Mouse (Mus musculus) gastrocnemius, postnatal 25 days (tissue): ENCODE results near the gene Msi1. TPM values are rescaled to one million over a fixed set of nuclear protein-coding genes. Genes with fewer than 3 reads are reported as not detected.
"Not testable (repeated sequence)": the region's sequence is repeated elsewhere in the genome, so short reads cannot be mapped to it uniquely, and the experiment has no call there.

ENCODE experiments used
- DNase-seq: peaks from one replicate; pipeline ENCODE4 v3.0.0; 2022
- total RNA-seq, 2 experiments: library from RNA; stranded (reverse); gene quantifications; 1 replicate in 1 of 2; 2 replicates in 1 of 2; pipeline ENCODE4 v1.2.3; 2021

Gene Msi1
- total RNA-seq, 2 experiments from 2014 or later, result 0.29 to 0.61 TPM

DNA sequence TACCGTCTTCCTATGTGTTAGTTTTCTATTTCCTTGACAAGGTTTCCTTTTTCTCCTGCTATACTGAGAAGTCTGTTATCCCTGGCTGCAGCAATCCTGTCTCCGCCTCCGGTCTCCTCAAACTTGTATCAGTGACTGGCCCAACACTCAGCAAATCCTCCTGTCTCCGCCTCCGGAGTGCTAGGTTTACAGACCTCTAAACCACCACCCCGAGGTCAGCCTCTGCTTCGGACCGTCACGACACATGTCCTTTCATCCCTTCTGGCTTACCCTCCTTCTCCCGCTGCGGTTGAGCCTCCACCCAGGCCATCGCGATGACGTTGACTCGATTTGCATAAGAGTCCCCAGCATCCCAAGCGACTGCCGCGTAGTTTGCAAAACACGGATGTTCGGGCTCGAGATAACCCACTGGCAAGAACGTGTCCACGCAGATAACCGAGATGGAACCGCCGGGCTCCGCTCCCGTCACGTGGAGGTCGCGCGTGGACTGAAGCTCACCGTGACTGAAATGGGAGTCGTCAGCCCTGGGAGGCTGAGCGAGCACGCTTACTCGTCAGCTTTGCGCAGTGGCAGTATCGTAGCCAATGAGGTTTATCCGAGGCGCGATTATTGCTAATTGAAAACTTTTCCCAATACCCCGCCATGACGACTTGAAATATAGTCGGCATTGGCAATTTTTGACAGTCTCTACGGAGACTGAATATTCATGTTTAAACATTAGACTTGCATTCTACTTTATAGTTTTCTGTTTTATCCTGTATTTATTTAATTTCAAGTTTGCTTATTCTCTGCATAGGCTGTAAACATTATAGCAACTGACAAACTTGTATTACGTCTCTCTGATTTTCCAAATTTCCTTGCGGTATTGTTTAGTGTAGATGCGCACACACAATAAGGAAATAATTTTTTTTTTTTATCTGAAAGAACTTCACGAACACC is 60.6 kb downstream of the Msi1 start:
- DNase-seq, result peak; percentile 87

DNA sequence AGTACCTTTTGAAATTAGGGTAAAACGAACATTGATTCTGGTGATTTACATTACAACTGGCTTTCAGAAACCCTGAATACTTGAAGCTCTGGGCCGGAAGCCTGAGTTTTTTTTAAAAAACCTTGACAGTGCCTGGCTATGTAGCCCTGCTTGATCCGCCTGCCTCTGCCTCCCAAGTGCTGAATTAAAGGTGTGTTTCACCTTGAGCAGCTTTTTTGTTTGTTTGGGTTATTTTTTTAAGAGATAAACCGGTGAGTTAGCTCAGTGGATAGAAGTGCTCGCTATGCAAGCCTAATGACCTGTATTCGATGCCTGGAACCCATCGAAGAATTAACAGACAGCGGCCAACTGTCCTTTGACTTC is 61.2 kb downstream of the Msi1 start:
- DNase-seq, result no peak

DNA sequence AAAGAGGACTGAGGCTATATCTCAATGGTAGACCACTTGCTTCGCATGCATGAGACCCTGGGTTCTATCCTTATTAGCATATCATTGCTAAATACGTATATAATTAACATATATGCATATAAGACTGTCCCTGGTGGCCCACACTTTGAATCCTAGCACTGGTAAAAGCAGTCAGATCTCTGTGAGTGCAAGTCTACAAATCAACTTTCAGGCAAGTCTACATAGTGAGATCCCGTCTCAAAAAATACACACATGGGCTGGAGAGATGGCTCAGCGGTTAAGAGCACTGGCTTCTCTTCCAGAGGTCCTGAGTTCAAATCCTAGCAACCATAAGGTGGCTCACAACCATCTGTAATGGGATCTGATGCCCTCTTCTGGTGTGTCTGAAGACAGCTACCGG is 61.7 kb downstream of the Msi1 start:
- no peak for DNase-seq

DNA sequence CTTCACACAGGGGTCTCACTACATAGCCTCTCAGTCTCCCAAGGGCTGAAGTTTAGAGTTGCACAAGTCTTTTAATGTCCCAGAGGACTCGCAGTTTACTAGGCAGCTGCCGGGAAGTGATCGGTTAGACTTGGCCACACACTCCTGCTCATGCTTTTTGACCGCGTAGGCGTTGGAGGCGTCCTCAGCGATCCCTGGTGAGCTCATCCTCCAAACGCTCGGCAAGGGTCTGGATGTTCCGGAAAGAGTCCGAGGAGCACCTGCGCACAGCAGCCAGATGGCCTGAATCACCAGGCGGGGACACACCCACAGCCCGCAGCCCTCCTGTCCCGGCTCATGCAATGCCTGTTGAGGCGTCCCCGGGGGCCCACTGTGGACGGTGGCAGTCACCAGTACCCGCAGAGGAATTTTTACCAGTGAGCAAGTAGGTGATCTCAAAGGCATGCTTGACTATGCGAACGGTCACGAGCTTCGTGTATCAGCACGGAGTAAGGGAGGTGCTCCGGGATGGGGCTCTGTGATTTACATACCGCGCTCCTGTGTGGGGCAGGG is 62.4 kb downstream of the Msi1 start:
- peak; percentile 86 for DNase-seq

DNA sequence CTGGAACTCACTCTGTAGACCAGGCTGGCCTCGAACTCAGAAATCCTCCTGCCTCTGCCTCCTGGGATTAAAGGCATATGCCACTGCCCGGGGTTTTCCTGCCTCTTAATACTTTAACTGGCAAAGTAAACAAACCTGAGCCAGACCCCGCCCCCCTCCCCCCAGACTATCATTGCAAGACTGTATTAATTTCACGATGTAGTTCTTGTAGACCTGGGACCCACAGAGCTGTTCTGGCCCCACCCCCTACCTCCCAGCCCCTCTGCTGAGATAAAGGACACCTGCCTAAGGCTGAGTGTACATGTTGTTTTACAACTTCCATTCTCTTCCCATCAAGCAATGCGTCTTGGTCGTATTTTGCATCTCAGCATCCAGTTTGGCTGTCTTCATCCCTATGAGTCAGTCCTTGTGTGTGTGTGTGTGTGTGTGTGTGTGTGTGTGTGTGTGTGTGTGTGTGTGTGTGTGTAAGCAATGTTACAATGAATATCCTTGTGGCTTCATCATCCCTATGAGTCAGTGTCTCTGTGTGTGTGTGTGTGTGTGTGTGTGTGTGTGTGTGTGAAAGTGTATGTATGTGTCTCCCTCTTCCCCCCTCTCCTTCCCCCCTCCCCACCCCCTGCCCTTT is 63.4 kb downstream of the Msi1 start:
- DNase-seq, result no peak

DNA sequence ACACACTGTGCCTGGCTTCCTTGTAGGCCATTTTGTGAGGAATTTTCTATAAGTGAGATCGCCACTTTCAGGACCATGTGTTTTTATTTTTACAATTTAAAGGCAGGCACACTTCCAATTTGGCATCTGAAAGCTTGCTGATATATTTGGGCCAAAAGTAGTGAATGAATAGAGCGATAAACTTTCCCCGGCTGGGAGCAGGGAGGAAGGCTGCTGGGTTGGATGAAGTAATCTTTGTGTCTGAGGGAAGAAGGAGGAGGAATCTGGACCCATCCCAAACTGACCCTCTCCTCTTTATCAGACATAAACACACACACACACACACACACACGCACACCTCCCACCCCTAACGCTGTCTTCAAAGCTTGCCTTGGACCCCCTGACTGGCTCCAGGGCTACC is 64.0 kb downstream of the Msi1 start:
- DNase-seq, result no peak

DNA sequence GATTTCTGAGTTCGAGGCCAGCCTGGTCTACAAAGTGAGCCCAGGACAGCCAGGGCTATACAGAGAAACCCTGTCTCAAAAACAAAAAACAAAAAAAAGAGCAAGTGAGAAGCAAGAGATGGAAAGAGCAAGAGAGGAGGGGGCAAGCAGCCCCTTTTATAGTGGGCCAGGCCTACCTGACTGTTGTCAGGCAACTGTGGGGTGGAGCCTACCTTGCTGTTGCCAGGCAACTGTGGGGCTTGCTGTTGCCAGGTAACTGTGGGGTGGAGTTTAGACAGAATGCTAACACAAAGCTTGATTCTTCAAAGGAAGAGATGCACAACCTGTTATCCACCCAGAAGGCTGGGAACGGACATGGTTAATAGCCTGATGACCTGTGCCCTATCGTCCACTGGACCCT is 66.2 kb downstream of the Msi1 start:
- not testable (repeated sequence) for DNase-seq

DNA sequence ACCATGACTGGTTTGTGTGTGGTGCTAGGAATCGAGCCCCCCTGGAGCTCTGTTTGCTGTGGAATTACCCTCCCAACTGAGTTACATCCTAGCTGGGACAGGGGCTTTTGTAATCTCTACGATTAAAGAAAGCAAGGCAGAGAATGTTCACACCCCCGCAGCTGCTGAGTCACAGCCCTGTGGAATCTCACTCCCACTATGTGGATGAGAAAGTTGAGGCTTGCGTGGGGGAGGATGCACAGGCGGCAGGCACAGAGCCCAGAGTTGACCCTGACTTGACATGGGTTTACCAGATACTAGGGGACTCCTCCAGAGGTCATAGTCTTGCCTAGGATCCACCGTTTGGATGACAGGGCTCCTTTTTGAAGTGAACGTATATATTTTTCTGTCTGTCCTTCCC is 67.6 kb downstream of the Msi1 start:
- DNase-seq, result no peak

DNA sequence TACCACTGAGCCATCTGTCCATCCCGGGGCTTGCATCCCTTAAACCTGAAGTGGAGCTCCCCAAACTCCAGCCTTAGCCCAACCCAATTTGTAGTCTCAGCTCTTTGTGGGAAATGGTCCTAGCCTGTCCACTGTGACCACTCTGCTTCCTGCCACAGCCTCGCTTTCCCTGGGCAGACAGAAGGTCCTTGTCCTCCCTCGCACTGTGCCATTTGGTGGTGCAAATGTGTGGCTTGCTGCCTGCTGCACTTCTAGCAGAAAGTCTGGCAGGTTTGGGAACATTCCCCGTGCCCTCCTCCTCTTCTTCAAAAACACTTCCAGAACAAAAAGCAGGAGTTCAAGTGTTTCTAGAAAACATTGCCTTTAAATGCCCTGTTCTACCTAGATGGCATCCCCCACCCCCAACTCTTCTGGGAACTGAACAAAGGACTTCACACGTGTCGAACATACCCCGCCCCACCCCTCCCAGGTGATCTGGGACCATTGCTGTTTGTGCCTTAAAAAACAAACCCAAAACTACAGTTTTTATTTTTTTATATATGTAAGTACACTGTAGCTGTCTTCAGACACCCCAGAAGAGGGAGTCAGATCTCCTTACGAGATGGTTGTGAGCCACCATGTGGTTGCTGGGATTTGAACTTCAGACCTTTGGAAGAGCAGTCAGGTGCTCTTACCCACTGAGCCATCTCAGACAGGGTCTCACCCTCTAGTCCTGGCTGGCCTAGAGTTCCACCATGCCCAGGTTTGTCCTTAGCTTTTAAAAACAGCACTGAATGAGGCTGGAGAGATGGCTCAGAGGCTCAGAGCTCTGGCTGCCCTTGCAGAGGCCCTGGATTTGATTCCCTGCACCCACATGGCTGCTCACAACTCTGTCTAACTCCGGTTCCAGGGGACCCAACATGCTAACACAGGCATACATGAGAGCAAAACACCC is 69.2 kb downstream of the Msi1 start:
- no peak for DNase-seq

DNA sequence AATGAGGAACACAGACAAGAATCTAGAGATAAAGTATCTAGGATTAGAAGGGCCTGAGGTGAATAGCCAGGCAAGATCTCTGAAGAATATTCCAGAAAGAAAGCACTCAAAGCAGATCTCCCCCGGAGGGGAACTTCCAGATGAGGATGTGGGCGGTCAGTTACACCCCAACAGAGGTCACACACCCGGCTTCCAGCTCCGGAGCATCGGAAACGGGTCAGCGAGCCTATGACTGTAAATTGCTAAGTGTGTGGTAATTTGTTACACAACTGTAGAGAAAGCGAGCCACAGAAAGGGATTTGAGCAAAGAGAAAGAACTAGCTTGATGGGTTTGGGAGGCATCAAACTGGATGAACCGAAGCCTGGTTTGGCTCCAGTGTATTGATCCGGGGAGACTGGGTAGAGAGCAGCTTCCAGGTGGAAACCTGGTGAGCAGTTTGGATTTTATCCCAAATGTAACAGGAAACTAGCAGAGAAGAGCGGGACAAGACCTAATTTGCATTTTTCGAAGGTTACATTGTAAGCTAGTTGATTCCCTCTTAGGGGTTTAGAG is 71.1 kb downstream of the Msi1 start:
- no peak for DNase-seq

DNA sequence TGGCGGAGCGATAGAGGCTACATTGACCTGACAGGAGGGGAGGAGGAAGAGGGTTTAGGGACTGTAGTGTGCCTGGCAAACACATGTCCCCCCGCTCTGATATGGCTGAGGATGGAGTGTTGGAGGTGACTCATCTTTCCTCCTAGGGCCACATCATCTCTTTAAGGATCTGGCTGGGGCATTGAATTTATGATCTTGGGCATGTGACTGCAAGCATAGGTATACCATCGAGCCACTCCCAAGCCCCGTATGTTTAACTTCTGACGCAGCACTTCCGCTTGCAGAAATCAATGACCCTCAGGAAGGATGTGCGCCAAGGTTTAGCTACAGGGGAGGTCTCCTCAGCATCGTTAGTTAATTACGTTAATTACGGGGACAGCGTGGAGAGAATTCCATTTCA is 73.6 kb downstream of the Msi1 start:
- DNase-seq, result no peak

Other genes starting within 250 kb of the Msi1 start
- 1 to 10 TPM; 1.6 TPM for gene Cabp1, start 235.2 kb upstream of the Msi1 start, total RNA-seq
- 10 to 100 TPM; 29.2 to 30.7 TPM for gene Pop5, start 193.8 kb upstream of the Msi1 start, total RNA-seq
- gene Rnf10, start 156.7 kb upstream of the Msi1 start, total RNA-seq, result 100 to 1,000 TPM; 263 to 281 TPM
- gene Coq5, start 149.9 kb upstream of the Msi1 start, total RNA-seq, result 100 to 1,000 TPM in 1 of 2 experiments, 10 to 100 TPM in 1; 91.7 to 100 TPM
- 100 to 1,000 TPM; 100 to 102 TPM for gene Dynll1, start 128.6 kb upstream of the Msi1 start, total RNA-seq
- gene Srsf9, start 102.4 kb upstream of the Msi1 start, total RNA-seq, result 10 to 100 TPM; 10.7 to 12.9 TPM
- 10 to 100 TPM; 20.5 to 22.1 TPM for gene Gatc, start 88.4 kb upstream of the Msi1 start, total RNA-seq
- 10 to 100 TPM; 17.5 to 18.4 TPM for gene Triap1, start 88.4 kb upstream of the Msi1 start, total RNA-seq
- 10 to 100 TPM; 60.7 to 80.9 TPM for gene Cox6a1, start 80.6 kb upstream of the Msi1 start, total RNA-seq
- gene Pla2g1b, start 36.7 kb downstream of the Msi1 start, total RNA-seq, result not detected
- 10 to 100 TPM; 13.8 to 14.1 TPM for gene Sirt4, start 55.1 kb downstream of the Msi1 start, total RNA-seq
- 10 to 100 TPM; 70.0 to 78.1 TPM for gene Pxn, start 77.1 kb downstream of the Msi1 start, total RNA-seq
- gene Rplp0, start 129.9 kb downstream of the Msi1 start, total RNA-seq, result 100 to 1,000 TPM; 558 to 572 TPM
- gene Gcn1l1, start 135.7 kb downstream of the Msi1 start, total RNA-seq, result 10 to 100 TPM; 26.1 to 30.7 TPM
- gene Rab35, start 202.3 kb downstream of the Msi1 start, total RNA-seq, result 10 to 100 TPM; 28.1 to 31.2 TPM